Mouse (Mus musculus) midbrain, postnatal 0 days (tissue): ENCODE data around the gene Ap4s1. TPM values are rescaled to one million over a fixed set of nuclear protein-coding genes. Genes with fewer than 3 reads are reported as not detected.

Source experiments
- ATAC-seq: fragments of 200-750 bp; cut with Nextera tagmentation; 2 replicates; pipeline ENCODE4 v1.8.0; 2017; ENCODE audit warnings: moderate number of reproducible peaks, mild to moderate bottlenecking, moderate TSS enrichment, moderate library complexity; ENCODE audit not compliant: low FRiP score
- DNase-seq: peaks from one replicate; pipeline ENCODE4 v3.0.0-alpha.2; 2015; ENCODE audit warnings: low spot score
- H3K27ac ChIP-seq: fragments of 300-500 bp; sonication (generic); 2 replicates; pipeline ENCODE4 v1.5.1; 2014; ENCODE audit warnings: low read depth, mild to moderate bottlenecking, low read length, mixed read lengths
- H3K27me3 ChIP-seq: fragments of 300-500 bp; sonication (generic); 2 replicates; pipeline ENCODE4 v1.6.1; 2014; ENCODE audit warnings: low read length, control low read depth, mixed read lengths; ENCODE audit not compliant: insufficient read depth
- H3K36me3 ChIP-seq: fragments of 300-500 bp; sonication (generic); 2 replicates; pipeline ENCODE4 v1.6.1; 2014; ENCODE audit warnings: low read length, control low read depth, mixed read lengths; ENCODE audit not compliant: insufficient read depth
- H3K4me1 ChIP-seq: fragments of 300-500 bp; sonication (generic); 2 replicates; pipeline ENCODE4 v1.6.1; 2014; ENCODE audit warnings: mild to moderate bottlenecking, control low read depth, antibody characterized with exemption, low read length, mixed read lengths; ENCODE audit not compliant: insufficient read depth
- H3K4me2 ChIP-seq: fragments of 300-500 bp; sonication (generic); 2 replicates; pipeline ENCODE4 v1.6.1; 2014; ENCODE audit warnings: low read depth, mild to moderate bottlenecking, low read length, mixed read lengths; ENCODE audit not compliant: poor library complexity, severe bottlenecking
- H3K4me3 ChIP-seq: fragments of 300-500 bp; sonication (generic); 2 replicates; pipeline ENCODE4 v1.5.1; 2014; ENCODE audit warnings: low read depth, mild to moderate bottlenecking, low read length, moderate library complexity
- H3K9ac ChIP-seq: fragments of 300-500 bp; sonication (generic); replicated peaks from 2 replicates; pipeline ENCODE4 v1.6.1; 2014; ENCODE audit warnings: mild to moderate bottlenecking, low read length, moderate library complexity, mixed read lengths; ENCODE audit not compliant: poor library complexity, severe bottlenecking
- H3K9me3 ChIP-seq: fragments of 300-500 bp; sonication (generic); 2 replicates; pipeline ENCODE4 v1.6.1; 2016; ENCODE audit warnings: low read length, control low read depth
- CTCF ChIP-seq: IDR thresholded peaks from 2 replicates; pipeline ENCODE4 v1.5.1; 2016; ENCODE audit warnings: antibody characterized with exemption, mild to moderate bottlenecking
- WGBS: fragments of 180-500 bp; shearing (Covaris S2); extraction: QIAGEN DNeasy Blood & Tissue Kit; methylation state at CpG from one replicate; pipeline ENCODE4 v1.1.7; 2014; 5-methylcytosine and 5-hydroxymethylcytosine counted together
- polyA plus RNA-seq: library from polyadenylated mRNA; unstranded; fragments of >200 nt; fragmentation: Nextera tagmentation; extraction: Ambion mirVana; gene quantifications from 2 replicates; pipeline ENCODE4 v1.2.1, GENCODE M21; 2015
- total RNA-seq: library from RNA; depleted of rRNA; stranded (reverse); fragments of >200 nt; gene quantifications from 2 replicates; pipeline ENCODE4 v1.2.3, GENCODE M21; 2014; rRNA removed

Ap4s1 gene
- total and polyA plus RNA-seq, 2 experiments from 2014 or later, result 39.5 to 74.0 TPM

GRCm38 (mm10) chr12:51767454-51767853 lies 76.6 kb downstream of the Ap4s1 start:
- DNase-seq, result no peak
- Histone ChIP-seq H3K9ac (no peak overlapping the region), H3K4me3 (no peak overlapping the region), H3K4me2 (no peak overlapping the region), H3K27me3 (no peaks in the 10 kb centered on the region), H3K27ac (no peak overlapping the region), H3K4me1 (no peaks in the 10 kb centered on the region), H3K36me3 (peaks cover 47% of the 10 kb centered on the region), H3K9me3 (no peaks in the 10 kb centered on the region)
- 96% methylated on average over 4 of the region's 4 CpGs for WGBS
- no peak for ATAC-seq
- no peak for TF ChIP-seq CTCF

GRCm38 (mm10) chr12:51768702-51769101 lies 77.9 kb downstream of the Ap4s1 start:
- Histone ChIP-seq H3K36me3 (peaks cover 45% of the 10 kb centered on the region), H3K9me3 (no peaks in the 10 kb centered on the region), H3K4me2 (no peak overlapping the region), H3K4me1 (no peaks in the 10 kb centered on the region), H3K27ac (no peak overlapping the region), H3K4me3 (no peak overlapping the region), H3K27me3 (no peaks in the 10 kb centered on the region), H3K9ac (no peak overlapping the region)
- 97% methylated on average over 15 of the region's 15 CpGs for whole genome bisulfite sequencing
- ATAC-seq (no peak), DNase-seq (no peak)
- no peak for TF ChIP-seq CTCF

GRCm38 (mm10) chr12:51784842-51785241 lies 94.0 kb downstream of the Ap4s1 start:
- H3K9me3 ChIP-seq, result no peaks in the 10 kb centered on the region
- ATAC-seq (no peak), DNase-seq (no peak)
- H3K4me1 ChIP-seq, result no peaks in the 10 kb centered on the region
- WGBS, result 93% methylated on average over 7 of the region's 7 CpGs
- no peak overlapping the region for H3K4me3 ChIP-seq
- H3K4me2 ChIP-seq, result no peak overlapping the region
- peak; percentile 66 for TF ChIP-seq CTCF
- H3K36me3 ChIP-seq, result peaks cover 43% of the 10 kb centered on the region
- no peaks in the 10 kb centered on the region for H3K27me3 ChIP-seq
- no peak overlapping the region for H3K9ac ChIP-seq
- no peak overlapping the region for H3K27ac ChIP-seq

Other genes starting within 250 kb of the Ap4s1 start
- 24.9 and 31.6 TPM in 2 replicates for gene Coch, start 97.7 kb upstream of the Ap4s1 start, total RNA-seq
- 20.3 and 22.2 TPM in 2 replicates for gene Coch, start 97.7 kb upstream of the Ap4s1 start, polyA plus RNA-seq
- gene Strn3, start 864 bp downstream of the Ap4s1 start, total RNA-seq, result 57.0 and 70.7 TPM in 2 replicates
- 24.7 and 28.3 TPM in 2 replicates for gene Strn3, start 864 bp downstream of the Ap4s1 start, polyA plus RNA-seq
- gene Hectd1, start 138.5 kb downstream of the Ap4s1 start, total RNA-seq, result 75.7 and 91.7 TPM in 2 replicates
- gene Hectd1, start 138.5 kb downstream of the Ap4s1 start, polyA plus RNA-seq, result 24.9 and 29.5 TPM in 2 replicates